Mouse (Mus musculus) liver (tissue): ENCODE data around the gene Ccdc85a.

Experiments
- DNase-seq: peaks from one replicate; pipeline ENCODE4 v3.0.0-alpha.2; 2020; ENCODE audit warnings: mixed read lengths

The Ccdc85a gene

DNA sequence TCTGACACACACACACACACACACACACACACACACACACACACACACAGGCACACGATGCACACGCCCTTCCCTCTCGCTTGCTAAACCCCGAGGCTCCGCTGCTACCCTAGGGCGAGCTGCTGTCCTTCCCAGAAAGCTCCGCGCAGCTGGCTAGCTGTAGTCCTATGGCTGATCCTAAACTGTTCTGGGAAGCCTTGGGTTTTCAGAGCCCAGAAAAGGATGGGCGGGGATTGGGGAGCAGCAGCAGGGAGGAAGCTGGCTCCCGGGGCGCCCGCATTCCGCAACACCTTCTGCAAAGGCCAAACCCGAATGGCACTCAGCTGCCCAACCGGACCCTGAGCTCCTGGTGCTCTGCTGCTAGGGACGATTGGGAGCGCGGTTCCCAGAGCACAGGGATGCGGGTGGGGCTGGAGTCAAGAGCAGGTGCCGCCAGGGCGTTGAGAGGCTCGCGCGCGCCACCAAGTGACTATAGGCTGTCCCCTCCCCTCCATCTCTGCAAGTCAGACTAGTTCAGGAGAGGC is at the start of gene Ccdc85a:
Gene Ccdc85a (minus strand): TSS at position 414 of the 524 bp plus-strand sequence.
- peak; percentile 63 for DNase-seq

GRCm38 (mm10) chr11:28633571-28634125 is 49.5 kb upstream of the Ccdc85a start:
- no peak for DNase-seq

DNA sequence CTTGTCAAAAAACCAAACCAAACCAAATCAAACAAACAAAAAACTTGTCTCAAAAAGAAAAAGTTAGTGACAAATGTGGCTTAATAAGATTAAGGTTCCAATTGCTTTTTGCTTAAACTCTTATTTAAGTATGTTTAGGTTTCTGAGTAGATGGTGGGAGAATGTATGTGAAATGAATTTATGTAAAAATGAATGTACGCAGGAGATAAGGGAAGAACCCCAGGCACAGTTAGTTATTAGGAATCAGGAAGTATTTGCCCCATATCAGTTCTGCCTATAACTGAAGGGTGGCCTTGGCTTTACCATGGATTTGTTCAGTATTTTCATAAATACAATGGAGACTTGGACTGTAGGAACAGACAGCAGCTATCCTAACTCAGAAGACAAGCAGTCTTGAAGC is 49.0 kb upstream of the Ccdc85a start:
- DNase-seq = no peak

GRCm38 (mm10) chr11:28630771-28631170 is 46.6 kb upstream of the Ccdc85a start:
- no peak for DNase-seq

- DNase-seq = no peak
Measured at GRCm38 (mm10) chr11:28610781-28611491, 26.8 kb upstream of the Ccdc85a start.

DNA sequence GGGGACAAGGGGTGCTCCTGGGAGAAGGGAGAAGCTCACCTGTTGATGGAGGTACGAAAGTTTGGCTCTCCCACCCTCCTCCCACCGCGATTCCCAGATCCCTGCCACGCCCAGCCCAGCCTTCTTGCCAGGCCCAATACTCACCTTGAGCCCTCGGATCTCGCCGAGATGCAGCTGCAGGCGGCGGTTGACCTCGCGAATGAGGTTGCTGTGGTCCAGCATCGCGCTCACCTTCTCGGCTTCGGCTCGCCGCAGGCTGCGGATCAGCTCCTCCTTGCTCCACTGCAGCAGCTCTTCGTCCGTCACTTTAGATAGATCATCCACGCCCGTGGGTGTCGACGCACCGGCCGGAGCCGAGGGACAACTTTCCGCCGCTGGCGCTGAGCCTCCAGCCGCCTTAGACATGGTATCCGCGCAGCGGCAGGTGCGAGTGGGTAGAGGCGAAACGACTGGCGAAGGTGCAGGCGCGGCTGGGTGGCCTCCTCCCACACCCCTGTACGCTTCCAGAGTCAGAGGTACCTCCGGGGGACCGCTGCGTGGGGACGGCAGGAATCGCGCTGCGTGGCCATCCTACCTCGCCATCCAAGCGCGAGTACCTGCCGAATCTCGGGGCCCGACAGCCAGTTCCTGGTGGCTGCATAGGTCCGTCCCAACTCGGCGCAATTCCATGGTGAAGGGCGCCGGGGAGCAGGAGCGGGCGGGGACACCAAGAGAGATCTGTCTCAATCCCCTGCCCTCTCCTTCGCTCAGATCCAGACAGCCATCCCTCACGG is 800 bp downstream of the Ccdc85a start:
- DNase-seq = peak; percentile 3

DNA sequence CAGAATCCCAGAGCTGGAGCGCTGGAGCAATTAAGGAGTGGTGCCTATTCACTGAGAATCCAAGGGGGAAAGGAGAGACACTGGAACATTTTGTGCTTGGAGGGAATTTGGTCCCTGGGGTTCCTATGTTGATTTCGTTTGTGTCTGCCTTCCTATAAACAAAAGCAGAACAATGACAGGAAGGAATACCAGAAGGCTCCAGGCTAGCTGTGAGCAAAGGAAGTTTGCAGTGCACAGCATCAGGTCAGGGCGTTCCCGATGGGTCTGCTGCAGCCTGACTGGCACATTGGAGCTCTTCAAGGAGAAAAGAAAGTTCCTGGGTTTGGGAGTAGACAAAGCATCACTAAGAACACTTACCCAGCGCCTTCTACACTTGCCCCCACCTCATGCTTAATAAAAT is 1.9 kb downstream of the Ccdc85a start:
- no peak for DNase-seq

DNA sequence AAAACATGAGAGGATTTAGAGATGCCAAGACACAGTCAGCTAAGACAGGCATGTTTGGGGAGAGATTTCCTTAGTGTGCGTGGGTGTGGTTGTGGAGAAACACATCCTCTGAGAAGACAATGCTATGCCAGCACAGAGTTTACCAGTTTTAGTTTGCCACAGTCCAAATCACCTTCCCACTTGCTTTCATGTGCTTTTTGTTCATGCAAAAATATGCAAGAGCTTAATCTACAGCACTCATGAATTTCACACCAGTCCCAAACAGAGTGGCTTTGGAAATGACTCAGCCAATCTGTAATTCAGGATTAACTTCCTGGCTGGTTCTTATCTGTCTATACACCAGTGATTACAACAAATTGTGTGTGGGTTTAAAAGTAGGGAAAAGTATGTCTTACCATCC is 11.7 kb downstream of the Ccdc85a start:
- no peak for DNase-seq

GRCm38 (mm10) chr11:28556420-28556819 is 27.7 kb downstream of the Ccdc85a start:
- no peak for DNase-seq

DNA sequence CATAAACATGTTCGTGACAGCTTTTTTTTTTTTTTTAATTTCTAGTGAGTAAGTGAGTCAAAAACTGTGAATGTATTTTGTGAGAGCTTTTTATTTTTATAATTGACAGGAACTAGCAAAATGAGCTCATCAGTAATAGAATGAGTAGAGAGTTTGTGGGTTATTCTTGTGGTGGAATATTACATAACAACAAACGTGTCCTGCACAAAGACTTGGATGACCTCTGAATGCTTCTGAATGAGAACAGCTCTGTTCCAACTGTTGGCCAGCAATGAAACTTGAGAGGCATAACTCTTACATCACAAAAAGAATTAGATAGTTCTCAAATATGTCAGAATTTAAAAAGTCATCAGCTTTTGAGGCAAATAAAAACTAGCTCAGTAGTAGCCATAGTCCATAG is 40.7 kb downstream of the Ccdc85a start:
- no peak for DNase-seq

DNA sequence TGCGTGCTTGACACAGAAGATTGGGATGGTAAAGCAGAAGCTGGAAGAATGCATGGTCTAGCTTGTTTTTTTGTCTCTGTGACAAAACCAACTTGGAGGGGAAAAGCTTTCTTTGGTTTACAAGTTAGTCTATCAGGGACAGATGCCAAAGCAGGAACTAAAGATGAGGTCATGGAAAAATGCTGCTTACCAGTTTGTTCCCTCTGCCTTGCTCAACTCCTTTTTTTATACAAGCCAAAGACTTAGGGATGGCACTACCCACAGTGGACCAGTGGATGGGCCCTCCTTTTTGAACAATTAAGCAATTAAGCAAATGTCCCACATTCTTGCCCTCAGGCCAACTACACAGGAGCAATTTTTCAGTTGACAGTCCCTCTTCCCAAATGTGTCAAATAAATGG is 42.8 kb downstream of the Ccdc85a start:
- no peak for DNase-seq

- no peak for DNase-seq
Measured at GRCm38 (mm10) chr11:28533286-28533685, 50.8 kb downstream of the Ccdc85a start.

- DNase-seq = no peak
Measured at GRCm38 (mm10) chr11:28501190-28501589, 82.9 kb downstream of the Ccdc85a start.

DNA sequence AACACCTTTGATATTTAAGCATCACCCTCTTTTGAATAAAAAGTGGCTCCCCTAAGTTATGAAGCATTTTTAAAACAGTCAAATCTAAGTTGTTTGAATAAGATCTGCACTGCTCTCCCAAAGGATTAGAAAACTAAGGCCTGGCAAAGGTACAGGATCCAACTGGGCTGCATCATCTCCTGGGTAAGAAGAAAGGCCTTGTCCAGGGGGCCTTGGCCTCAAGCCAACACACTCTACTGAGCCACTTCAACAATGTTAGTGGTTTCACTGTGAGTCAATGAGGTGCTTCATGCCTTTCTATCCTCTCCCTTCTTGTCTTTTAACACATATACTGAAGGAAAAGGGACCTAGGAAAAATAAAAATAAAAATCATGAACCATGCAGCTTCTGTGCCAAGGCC is 87.1 kb downstream of the Ccdc85a start:
- DNase-seq = no peak

DNA sequence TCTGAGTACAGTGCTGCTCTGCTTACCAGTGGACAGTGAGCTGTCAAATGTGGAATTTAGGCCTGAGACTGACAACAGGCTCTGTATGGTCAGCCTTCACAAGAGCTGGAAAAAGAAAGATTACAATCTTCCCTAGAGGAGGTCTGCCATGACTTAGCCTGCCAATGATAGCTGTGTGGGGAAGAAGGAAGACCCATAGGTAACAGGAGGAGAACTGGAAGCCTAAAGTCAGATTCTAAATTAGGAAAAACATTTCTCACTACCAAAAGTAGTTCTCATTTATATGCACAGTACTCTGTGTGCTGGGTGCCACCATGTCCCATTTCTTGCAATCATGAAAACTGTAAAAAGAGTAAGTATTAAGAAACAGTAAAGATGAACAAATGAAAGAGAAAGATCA is 90.8 kb downstream of the Ccdc85a start:
- DNase-seq = no peak

DNA sequence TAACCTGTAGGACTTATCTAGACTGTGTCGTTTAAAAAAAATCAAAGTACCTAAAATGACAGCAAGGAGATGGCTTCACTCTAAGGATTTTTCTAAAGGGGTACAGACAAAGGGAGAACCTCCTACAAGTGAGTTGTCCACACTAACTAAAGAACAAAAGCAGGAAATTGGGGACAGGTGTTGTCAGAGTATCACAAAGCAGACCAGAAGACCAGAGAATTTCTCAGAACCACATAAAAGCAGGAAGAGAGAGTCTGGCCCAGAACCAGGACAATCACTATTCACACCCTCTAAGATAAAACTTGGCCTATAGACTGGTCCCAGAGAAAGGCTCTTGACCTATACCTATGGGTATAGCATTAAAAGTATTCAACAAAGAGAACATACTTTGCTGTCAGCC is 92.8 kb downstream of the Ccdc85a start:
- DNase-seq = no peak

GRCm38 (mm10) chr11:28484083-28484729 is 99.9 kb downstream of the Ccdc85a start:
- no peak for DNase-seq

- DNase-seq = no peak
Measured at GRCm38 (mm10) chr11:28477088-28477487, 107.0 kb downstream of the Ccdc85a start.

GRCm38 (mm10) chr11:28465726-28466125 is 118.4 kb downstream of the Ccdc85a start:
- no peak for DNase-seq

GRCm38 (mm10) chr11:28464926-28465325 is 119.2 kb downstream of the Ccdc85a start:
- no peak for DNase-seq

- no peak for DNase-seq
Measured at GRCm38 (mm10) chr11:28459165-28459564, 125.0 kb downstream of the Ccdc85a start.

GRCm38 (mm10) chr11:28439877-28440276 is 144.2 kb downstream of the Ccdc85a start:
- no peak for DNase-seq
